Mouse (Mus musculus) T-helper 1 cell (primary cell): ENCODE results near the gene Gm6583.

Experiments
- in situ Hi-C: fragments of 300-600 bp; cut with MboI, MseI; formaldehyde crosslinking; loops from one replicate; pipeline ENCODE4 v1.15.1; 2025; ENCODE audit warnings: high pct_unique_total_duplicates

The Gm6583 gene

GRCm38 (mm10) chr5:112367929-112368328, 12.1 kb upstream of the Gm6583 start:
- in situ Hi-C loops: no loop called here

- in situ Hi-C loops: no loop called here
Measured at GRCm38 (mm10) chr5:112367338-112367737, 11.5 kb upstream of the Gm6583 start.

GRCm38 (mm10) chr5:112366879-112367278, 11.0 kb upstream of the Gm6583 start:
- in situ Hi-C loops: no loop called here

- in situ Hi-C loops: no loop called here
Measured at GRCm38 (mm10) chr5:112364184-112364797, 8.5 kb upstream of the Gm6583 start.

- in situ Hi-C loops: no loop called here
Measured at GRCm38 (mm10) chr5:112360077-112360476, 4.2 kb upstream of the Gm6583 start.

- in situ Hi-C loops: no loop called here
Measured at GRCm38 (mm10) chr5:112359520-112359919, 3.7 kb upstream of the Gm6583 start.

GRCm38 (mm10) chr5:112356322-112356721, 489 bp upstream of the Gm6583 start:
- in situ Hi-C loops: no loop called here

GRCm38 (mm10) chr5:112355493-112355892, 340 bp downstream of the Gm6583 start:
- in situ Hi-C loops: no loop called here

- in situ Hi-C loops: no loop called here
Measured at GRCm38 (mm10) chr5:112349169-112349568, 6.7 kb downstream of the Gm6583 start.

GRCm38 (mm10) chr5:112346211-112346965, 9.4 kb downstream of the Gm6583 start:
- in situ Hi-C loops: no loop called here

GRCm38 (mm10) chr5:112344092-112344960, 11.5 kb downstream of the Gm6583 start:
- in situ Hi-C loops: loop anchor here (5.0 kb wide), 1 partner anchor 67 kb away; the partner anchor contains the start of gene Tpst2

GRCm38 (mm10) chr5:112343205-112343595, 12.6 kb downstream of the Gm6583 start:
- in situ Hi-C loops: loop anchor here (5.0 kb wide), 1 partner anchor 66 kb away; the partner anchor contains the start of gene Tpst2

- in situ Hi-C loops: loop anchor here (5.0 kb wide), 1 partner anchor 65 kb away; the partner anchor contains the start of gene Tpst2
Measured at GRCm38 (mm10) chr5:112342463-112343204, 13.2 kb downstream of the Gm6583 start, which contains the start of the genes Srrd and Hps4. Gene Srrd (minus strand): TSS chr5:112343040. Gene Hps4 (plus strand): TSS chr5:112343083.

- in situ Hi-C loops: loop anchor here (5.0 kb wide), 1 partner anchor 97 kb away; no protein-coding TSS in a partner anchor
Measured at GRCm38 (mm10) chr5:112339215-112339614, 16.6 kb downstream of the Gm6583 start.

- in situ Hi-C loops: loop anchor here (5.0 kb wide), 1 partner anchor 95 kb away; no protein-coding TSS in a partner anchor
Measured at GRCm38 (mm10) chr5:112337004-112337403, 18.8 kb downstream of the Gm6583 start.

GRCm38 (mm10) chr5:112335473-112335872, 20.4 kb downstream of the Gm6583 start:
- in situ Hi-C loops: loop anchor here (5.0 kb wide), 1 partner anchor 93 kb away; no protein-coding TSS in a partner anchor

- in situ Hi-C loops: loop anchor here (10.0 kb wide), 1 partner anchor 1065 kb away; no protein-coding TSS in a partner anchor
Measured at GRCm38 (mm10) chr5:112329805-112330564, 25.8 kb downstream of the Gm6583 start.

- in situ Hi-C loops: loop anchor here (10.0 kb wide), 1 partner anchor 1063 kb away; no protein-coding TSS in a partner anchor
Measured at GRCm38 (mm10) chr5:112327854-112328253, 28.0 kb downstream of the Gm6583 start.

GRCm38 (mm10) chr5:112326446-112327009, 29.3 kb downstream of the Gm6583 start:
- in situ Hi-C loops: loop anchor here (10.0 kb wide), 1 partner anchor 1062 kb away; no protein-coding TSS in a partner anchor
